Mouse (Mus musculus): ENCODE data around the gene Ppp1r27.

DNA sequence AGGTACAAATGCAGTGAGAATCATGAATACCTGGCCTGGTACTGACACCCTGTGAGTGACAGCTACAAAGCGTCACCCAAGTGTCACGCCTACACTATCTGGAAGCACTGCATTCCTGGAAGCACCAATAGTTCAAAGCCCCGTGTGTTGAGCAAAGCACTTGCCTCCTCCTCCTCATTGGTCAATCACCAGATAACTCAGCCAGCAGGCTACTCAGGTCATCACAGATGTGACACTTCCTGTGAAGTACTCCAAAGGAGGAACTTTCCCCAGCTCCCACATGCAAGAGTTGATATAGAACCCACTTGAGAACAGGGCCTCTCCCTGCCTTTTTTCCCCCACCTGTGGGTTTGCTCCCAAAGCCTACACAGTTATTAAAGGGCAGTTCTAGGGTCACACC lies 20.2 kb upstream of the Ppp1r27 start:
- TF ChIP-seq CTCF (conservative IDR thresholded peaks at IDR 0.05; ENCODE audit: low read length) (no peak), NANOG (IDR thresholded peaks at IDR 0.05; ENCODE audit: borderline replicate concordance, low read length) (no peak), POU5F1 (IDR thresholded peaks at IDR 0.05; ENCODE audit: borderline replicate concordance, low read length) (no peak)

Measured in E14TG2a.4 (cell line).